Mouse (Mus musculus) liver (tissue): Measurements from ENCODE around the gene C1rl.
"Not testable (repeated sequence)": the region's sequence is repeated elsewhere in the genome, so short reads cannot be mapped to it uniquely, and the experiment has no call there.

Experiments
- DNase-seq: peaks from one replicate; pipeline ENCODE4 v3.0.0-alpha.2; 2020; ENCODE audit warnings: mixed read lengths

The C1rl gene

DNA sequence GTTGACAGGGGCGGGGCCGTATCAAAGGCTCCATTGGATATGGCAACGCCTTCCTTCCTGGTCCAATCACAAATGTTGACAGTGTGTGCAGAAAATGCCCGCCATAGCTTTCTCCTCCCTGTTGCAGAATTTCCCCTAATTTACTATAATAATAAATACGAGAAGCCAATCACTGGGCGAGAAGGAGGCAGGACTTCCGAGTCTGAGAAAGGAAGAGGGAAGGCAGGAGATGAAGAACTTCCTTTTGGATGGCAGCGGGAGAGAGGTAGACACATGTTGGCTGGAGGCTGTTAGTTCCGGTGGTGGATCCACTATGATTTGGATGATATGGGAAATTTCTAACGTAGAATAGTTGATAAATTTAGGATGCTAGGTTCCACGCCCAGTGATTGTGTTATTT lies 18.3 kb upstream of the C1rl start:
- peak; percentile 43 for DNase-seq

DNA sequence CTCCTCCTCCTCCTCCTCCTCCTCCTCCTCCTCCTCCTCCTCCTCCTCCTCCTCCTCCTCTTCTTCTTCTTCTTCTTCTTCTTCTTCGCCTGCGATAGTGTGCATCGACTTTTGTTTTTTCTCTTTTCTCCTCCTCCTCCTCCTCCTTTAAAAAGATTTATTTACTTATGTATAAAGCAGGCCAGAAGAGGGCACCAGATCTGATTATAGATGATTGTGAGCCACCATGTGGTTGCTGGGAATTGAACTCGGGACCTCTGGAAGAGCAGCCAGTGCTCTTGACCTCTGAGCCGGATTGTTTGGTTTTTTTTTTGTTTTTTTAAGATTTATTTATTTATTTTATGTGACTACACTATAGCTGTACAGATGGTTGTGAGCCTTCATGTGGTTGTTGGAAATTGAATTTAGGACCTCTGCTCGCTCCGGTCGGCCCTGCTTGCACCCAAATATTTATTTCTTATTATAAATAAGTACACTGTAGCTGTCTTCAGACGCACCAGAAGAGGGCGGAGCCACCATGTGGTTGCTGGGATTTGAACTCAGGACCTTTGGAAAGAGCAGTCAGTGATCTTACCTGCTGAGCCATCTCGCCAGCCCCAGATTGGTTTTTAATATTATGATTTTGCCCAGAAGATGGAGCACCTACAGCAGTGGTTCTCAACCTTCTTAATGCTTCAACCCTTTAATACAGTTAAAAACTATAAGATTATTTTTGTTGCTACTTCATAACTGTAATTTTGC lies 17.4 kb upstream of the C1rl start:
- DNase-seq: not testable (repeated sequence)

DNA sequence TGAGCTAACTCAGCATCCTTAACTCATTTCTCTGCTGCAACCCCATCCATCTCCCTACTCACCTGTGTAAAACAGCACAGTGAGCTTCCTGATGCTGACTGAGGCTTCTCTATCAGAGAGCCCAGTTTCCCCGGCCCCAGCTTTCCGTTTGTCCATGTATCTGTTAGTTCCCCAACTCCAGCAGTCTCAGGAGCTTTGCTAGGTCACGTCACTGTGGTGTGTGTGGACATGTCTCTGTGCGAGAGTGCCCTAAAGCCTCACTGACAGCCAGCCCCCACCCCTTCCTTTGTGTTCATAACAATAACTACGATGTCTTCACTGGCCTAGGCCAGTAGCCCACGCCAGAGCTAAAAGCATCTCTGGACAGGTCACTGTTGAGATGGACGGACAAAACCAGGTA lies 16.7 kb upstream of the C1rl start:
- DNase-seq: no peak

DNA sequence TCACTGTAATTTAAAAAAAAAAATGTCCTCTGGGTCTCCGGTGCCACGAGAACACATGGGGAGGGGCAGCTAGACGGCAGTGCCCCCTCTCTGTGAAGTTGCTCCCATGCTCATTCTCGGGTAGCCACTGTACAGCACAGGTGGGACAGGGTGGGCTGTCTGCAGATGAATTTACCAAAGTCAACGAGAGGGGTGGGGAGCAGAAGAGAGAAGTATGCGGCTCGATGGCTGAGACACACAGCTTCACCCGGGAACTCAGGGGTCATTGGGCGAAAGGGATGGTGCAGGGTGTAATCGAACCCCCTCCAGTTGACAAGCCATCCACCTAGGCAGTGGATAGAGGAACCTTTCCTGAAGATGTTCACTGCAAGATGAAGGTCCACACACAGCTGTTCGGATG lies 16.1 kb upstream of the C1rl start:
- DNase-seq: no peak

DNA sequence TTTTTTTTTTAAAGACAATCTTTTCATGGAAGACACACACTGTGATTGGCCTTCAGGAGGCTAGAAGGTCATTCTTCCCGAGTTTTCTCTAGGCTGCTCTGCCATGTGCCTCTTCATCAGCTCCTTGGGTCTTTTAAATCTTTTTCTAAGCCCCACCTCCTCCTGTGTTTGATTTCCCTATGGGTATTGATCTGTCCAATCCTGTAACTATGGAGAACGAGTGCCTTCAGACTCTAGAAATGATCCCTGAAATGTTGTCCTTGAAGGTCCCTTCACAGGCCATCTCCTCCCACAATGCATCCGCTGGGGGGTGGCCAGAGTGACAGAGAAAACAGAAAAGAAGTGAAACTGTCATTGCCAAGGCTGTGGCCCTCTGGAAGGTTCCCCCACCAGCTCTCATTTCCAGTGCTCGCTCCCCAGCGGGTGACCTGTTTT lies 15.7 kb upstream of the C1rl start:
- DNase-seq: no peak

DNA sequence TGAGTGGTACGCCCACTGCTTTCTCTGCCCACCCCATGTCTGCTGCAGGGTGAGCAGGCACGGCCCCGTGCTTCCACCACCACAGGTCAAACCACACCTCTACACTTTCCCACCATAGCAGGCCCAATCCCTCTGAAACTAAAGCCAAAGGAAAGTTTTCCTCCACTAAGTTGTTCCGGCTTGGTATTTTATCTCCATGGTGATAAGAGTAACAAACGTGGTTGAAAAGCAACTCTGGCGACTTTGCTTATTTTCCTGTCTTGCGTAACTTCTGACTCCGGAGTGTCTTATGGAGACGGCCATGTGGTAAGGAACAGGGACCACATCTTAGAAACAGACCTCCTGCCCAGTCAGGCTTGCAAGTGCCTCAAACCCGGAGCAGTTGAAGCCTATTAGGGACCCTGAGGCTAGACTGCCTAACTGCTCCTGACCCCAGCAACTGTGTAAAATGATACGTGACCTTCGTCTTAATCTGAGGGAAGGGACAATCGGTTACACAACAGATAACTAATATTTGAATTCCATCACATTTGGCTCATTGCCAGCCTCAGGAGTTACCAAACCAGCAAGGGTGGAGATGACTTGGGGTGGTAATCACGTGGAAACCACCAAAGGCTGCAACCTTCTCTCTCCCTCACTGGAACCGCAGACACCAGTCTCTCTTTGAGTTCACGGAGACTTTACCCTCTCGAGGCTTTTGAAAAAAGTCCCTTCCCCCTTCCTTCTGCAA lies 14.8 kb upstream of the C1rl start:
- no peak for DNase-seq

DNA sequence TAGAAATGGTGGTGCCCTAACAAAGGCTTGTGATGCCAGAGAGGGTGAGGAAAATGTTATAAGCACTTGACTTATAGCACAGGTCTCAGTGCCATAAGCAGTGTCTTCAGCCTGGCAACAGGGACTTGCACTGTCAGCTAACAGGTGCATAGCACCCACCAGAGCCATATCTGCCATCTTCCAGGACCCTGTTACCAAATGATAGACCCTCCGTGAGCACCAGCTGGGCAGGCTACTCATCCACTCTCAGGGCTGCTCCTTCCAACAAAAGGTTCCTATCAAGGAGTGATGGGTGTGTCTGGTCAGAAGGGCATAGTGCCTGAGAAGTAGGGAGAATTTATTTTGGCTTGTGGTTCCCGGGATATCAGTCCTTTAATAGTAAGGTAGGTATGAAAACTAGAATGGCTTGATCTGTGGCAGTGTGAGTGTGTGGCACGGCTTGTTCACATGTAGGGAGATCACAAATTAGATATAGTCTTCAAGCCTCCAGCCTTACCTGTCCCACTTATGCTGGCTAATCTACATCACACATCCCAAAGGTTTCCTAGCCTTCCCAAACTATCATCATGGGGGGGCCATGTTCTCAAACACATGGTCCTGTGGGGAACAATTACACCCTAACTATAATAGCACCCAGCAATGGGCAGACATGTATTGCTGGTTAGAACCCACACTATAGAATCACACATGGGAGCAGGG lies 13.9 kb upstream of the C1rl start:
- no peak for DNase-seq

DNA sequence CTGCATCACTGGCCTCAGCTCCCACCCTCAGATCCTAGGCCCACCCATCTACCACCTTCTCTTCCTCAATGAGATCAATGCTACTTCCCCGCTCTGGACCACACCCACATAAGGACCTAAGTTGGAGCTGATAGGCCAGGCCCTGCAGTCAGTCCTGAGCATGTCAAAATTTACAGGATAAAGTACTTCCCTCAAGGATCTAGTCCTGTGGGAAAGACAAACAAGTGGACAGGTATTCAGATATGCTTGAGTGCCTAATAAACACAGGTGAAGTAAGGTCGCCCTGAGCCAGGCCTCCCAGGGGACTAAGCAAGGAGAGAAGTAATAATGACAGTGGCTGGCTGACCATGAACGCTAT lies 13.4 kb upstream of the C1rl start:
- DNase-seq: no peak

DNA sequence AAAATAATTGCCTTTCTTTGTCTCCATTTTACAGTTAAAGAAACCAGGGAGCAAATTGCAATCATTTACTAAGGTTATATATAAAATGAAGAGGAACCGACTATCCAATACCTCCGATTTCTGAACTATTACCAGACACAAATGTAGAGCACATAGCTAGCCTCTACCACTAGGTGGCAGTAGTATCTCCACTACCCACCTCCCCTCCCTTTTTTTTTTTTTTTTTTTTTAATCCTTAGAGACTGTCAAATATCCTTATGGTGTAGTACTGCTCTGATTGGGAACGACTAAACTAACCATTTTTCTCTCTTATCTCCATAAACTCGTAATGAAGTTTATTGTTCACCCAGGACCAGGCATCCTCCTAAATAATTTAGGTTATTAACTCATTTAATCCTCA lies 12.6 kb upstream of the C1rl start:
- DNase-seq: no peak

DNA sequence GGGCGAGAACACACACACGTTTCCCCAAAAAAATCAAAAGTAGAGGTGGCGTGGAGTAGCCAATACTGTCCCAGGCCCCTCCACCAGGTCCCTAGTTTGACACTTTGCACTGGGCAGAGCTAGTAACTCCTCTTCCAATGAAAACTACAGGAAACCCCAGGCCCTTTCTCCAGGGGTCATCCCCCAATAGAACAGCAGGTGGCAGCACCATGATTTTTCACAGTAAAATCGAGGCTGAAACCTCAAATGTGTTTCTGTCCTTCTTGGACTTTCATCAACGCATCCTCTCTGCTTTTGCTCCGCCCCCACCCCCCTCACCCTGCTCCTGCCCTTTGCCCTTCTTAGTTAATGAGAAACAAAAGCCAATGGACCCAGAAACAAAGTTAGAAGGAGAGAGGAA lies 11.3 kb upstream of the C1rl start:
- peak; percentile 74 for DNase-seq

DNA sequence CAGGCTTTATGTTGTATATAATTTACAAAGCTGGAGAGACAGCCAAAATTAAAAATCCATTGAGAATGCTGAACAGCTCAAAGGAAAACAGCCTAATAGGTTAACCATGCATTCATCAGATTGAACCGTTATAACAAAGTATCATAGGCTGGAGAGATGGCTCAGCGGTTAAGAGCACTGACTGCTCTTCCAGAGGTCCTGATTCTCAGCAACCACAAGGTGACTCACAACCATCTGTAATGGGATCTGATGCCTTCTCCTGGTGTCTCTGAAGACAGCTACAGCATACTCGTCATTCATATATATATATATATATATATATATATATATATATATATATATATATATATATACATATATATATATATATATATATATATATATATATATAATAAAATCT lies 9.1 kb upstream of the C1rl start:
- not testable (repeated sequence) for DNase-seq

DNA sequence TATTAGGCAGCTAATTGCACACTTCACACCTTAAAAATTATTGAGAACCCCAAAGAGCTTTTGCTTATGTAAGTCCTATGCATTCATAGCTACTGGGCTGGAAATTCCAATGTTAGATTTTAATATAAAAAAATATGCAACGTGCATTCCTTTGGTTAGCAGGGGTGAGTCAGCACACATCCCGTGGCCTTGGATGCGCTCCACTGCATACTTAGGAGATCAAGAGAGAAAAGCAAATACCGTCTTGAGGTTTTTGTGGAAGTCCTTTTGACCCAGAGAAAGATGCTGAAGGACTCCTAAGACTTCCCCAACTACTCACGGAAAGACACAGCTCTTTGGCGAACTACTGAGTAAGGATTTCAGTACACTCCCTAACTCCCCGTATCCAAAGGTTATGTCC lies 8.1 kb upstream of the C1rl start:
- DNase-seq: no peak

DNA sequence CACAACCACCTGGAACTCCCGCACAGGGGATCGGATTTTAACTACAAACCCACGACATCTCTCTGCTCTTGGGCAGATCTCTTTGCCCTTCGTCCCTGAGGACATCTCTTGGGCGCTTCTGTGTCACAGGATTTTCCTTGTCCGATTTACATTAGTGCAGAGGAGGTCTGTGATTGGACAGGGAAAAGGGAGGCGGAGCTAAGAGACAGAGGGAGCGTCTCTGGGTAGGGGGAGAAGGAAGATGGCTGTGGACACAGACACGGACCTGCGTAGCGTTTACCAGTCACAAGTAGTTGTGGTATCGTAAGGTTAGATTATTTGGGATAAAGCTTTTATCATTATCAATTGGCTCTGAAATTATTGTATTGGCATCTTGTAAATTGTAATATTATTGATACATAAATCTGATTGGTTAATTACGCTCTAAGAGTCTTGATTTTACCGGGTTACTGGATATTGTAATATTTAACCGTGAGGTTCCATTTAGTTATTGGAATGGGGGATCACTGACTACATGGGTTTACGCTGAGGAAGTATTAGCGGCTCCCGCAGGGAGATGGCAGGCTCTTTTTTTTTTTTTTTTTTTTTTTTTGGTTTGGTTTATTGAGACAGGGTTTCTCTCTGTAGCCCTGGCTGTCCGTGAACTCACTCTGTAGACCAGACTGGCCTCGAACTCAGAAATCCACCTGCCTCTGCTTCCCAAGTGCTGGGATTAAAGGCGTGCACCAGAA lies 7.3 kb upstream of the C1rl start:
- DNase-seq: no peak

DNA sequence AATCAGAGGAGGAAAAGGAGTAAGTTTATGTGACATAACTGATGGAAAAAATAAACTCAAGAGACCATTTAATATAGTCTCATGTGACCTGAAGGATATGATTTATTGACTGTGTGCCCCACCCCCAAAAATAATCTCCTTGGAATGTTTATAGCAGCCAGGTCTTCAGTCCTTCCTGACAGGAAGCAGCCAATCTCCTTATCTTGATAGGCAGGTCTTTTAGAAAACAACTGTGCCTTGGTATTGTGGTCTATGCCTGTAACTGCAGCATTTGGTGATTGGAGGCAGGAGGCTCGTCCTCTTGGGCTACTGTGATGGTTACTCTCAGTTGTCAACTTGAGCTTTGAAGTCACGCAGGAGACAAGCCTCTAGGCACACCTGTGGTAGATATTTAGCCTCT lies 5.4 kb upstream of the C1rl start:
- no peak for DNase-seq

DNA sequence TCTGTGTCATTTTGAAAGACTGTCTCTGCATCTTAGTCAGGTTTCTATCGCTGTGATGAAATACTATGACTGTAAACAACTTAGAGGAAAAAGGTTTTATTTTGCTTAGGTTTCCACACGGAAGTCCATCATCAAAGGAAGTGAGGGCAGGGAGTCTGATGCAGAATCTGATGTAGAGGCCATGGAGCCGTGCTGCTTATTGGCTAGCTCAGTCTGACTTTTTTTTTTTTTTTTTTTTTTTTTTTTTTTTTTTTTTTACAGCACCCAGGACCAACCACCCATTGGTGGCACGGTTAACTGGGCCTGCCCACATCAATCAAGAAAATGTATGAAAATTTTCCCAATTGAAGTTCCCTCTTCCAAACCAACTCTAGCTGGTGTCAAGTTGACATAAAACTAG lies 4.0 kb upstream of the C1rl start:
- DNase-seq: no peak

DNA sequence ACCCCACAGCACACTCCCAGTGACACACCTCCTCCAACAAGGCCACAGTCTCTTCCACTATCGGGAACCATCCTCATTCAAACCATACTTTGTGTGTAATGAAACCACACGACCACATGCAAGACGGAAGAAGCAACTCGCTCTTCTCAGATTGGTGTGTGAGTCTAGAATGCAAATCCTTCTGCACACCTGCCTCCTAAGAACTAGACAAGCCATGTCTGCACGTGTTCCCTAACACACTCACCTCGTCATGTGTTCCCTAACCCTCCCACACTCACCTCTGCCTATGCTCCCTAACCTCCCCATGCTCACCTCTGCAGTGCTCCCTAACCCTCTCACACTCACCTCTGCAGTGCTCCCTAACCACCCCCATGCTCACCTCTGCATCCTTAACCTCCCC lies 1.5 kb upstream of the C1rl start:
- DNase-seq: no peak

DNA sequence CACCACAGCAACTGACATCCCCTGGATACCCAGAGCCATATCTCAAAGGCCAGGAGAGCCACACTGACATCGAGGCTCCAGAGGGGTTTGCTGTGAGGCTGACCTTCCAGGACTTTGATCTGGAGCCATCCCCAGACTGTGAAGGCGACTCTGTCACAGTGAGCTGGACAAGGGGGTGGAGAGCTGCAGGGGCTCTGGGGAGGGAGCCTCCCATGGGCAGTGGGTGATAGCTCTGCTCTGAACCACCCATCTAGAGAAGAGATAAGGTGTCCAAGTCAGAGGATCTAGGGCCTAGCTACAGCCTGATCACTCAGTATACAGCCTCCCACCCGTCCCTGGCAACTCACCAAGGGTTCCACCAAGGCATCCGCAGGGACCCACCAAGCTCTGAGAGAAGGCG lies 973 bp downstream of the C1rl start:
- peak; percentile 36 for DNase-seq

DNA sequence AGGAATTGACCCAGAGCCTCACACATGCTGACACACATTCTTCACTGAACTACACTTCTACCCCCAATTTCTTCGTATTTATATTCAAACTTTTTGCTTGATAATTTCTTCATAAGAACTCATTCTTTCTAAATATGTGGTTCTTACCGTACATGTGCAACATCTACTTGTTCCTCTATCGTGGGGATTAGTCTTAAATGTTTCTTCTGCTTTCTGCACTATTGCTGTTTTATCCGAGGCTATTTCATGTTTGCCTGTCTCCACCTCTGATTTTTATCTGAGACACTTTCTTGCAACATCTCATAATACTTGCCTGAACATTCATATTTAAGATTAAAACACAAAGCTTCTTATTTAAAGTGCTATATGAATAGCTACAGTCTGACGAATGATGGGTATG lies 3.1 kb downstream of the C1rl start:
- no peak for DNase-seq

DNA sequence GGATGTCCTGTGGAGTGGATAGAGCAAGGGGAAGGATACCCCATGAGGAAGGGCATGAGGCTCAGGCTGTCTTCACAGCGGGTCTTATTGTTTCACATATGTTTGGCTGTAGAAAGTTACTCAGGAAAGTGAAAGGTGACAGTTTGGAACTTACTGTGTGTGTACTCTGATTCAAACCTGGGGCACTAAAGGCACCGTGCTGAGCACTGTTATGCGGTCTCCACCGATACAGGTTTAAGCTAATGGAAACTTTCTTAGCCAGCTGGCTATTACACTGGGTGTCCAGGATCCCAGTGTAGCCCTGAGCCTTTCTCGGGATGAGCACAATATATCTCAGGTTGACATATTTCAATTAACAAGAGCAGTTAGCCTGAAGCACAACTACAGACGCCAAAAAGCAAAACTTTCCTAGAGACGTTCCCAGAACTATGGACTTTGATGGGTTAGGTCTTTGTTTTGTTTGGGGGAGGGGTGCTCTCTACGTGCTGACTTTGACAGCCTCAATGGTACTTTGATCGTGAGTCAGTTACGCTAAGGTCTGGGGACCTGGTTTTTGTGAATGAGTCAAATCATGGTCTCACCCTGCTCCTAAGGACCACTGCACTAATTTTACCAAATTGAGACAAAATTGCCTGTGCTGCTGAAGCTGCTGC lies 7.1 kb downstream of the C1rl start:
- DNase-seq: no peak

DNA sequence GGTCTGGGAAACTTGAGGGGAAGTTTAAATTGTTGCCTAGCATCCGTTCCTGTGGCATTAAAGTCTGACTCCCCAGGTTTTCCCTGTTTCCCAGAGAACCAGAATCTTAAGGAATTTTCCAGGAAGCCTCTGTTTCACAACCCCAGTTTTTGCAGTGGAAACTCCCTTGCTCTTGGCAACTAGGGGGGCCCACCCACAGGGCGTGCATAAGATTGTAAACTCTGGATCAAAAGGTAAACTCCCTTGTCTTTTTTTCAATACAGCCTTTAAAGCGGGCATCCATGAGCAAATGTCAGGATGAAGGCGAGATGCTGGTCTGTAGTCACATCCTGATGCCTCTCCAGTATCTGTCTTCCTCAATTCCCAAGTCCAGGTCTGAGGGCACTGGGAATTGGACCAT lies 8.6 kb downstream of the C1rl start:
- DNase-seq: no peak

DNA sequence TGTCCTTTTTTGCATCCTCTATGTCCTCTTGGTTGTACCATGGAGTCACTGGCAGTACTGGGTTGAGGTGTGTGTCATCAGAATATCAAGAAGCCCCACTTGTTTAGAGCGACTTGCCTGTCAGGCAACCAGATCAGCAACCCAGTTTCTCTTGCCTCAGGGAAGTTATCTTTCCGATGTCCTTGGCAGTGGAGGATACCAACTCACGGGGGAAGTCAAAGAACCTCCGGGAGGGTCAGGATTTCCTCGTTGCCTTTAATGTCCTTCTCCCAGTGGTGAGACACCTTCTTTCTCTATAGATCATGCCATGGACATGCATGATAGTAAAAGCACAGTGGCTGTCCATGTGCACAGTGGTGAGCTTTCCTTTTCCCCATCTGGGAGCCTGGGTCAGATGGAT lies 9.1 kb downstream of the C1rl start:
- no peak for DNase-seq

DNA sequence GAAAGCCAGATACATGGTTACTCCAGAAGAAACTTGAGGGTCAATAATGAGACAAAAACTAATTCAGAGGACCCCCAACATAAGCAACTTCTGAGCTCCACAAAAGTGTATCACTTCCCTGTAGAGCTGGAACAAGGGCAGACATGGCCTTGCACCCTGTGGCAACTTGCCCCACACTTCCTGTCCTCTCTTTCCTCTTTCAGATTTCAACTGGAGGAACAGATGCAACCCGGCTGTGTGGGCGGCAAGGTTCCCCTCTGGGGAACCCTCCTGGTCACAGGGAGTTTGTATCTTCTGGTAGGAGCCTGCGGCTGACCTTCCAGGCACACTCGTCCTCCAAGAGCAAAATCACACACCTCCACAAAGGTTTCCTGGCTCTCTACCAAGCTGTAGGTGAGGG lies 12.1 kb downstream of the C1rl start:
- peak; percentile 26 for DNase-seq

DNA sequence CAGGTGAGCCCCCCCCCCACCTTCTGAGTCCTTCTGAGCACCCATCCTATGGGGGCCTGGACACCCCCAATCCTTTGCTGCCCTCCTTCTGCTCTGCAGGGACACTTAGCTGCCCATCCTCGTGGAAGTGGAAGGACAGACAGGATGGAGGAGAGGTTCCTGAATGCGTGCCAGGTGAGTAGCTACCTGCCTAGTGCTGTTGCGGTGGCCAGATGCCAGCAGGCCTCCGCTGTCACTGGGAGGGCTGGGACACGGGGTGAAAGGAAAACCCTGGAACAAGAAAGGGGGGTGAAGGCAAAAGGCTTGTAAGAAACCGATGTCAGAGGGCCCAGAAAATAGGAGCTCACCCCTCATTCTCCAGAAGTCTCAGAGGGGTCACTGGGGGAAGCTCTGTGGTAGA lies 14.1 kb downstream of the C1rl start:
- DNase-seq: no peak
